Mouse (Mus musculus) layer of hippocampus, adult 2 months (tissue): ENCODE measurements around the gene Guca2a. TPM values are rescaled to one million over a fixed set of nuclear protein-coding genes. Genes with fewer than 3 reads are reported as not detected.
"Not testable (repeated sequence)": the region's sequence is repeated elsewhere in the genome, so short reads cannot be mapped to it uniquely, and the experiment has no call there.

Experiments
- DNase-seq, 2 experiments: peaks; one replicate each; pipeline ENCODE4 v3.0.0; 2022; ENCODE audit warnings: low spot score in 2 of 2
- H3K27ac ChIP-seq: fragments of 200-600 bp; 2 replicates; pipeline ENCODE4 v1.8.1; 2022
- H3K4me3 ChIP-seq: fragments of 200-600 bp; 2 replicates; pipeline ENCODE4 v1.8.1; 2022; ENCODE audit warnings: mild to moderate bottlenecking
- CTCF ChIP-seq: fragments of 200-600 bp; conservative IDR thresholded peaks from 2 replicates; pipeline ENCODE4 v1.8.1; 2022; ENCODE audit warnings: antibody characterized with exemption, mild to moderate bottlenecking, moderate library complexity
- long read RNA-seq, 2 experiments: library from polyadenylated mRNA; stranded (forward); transcript quantifications; one replicate each; pipeline ENCODE4 v2.0.0; 2021; ENCODE audit warnings: borderline mapping rate in 2 of 2
- total RNA-seq, 2 experiments: library from RNA; stranded (reverse); gene quantifications; 2 replicates each; pipeline ENCODE4 v1.2.3; 2021

The Guca2a gene
- not detected for total RNA-seq
- long read RNA-seq, experiment 1 = 0 reads
- long read RNA-seq, experiment 2 = 0 reads

DNA sequence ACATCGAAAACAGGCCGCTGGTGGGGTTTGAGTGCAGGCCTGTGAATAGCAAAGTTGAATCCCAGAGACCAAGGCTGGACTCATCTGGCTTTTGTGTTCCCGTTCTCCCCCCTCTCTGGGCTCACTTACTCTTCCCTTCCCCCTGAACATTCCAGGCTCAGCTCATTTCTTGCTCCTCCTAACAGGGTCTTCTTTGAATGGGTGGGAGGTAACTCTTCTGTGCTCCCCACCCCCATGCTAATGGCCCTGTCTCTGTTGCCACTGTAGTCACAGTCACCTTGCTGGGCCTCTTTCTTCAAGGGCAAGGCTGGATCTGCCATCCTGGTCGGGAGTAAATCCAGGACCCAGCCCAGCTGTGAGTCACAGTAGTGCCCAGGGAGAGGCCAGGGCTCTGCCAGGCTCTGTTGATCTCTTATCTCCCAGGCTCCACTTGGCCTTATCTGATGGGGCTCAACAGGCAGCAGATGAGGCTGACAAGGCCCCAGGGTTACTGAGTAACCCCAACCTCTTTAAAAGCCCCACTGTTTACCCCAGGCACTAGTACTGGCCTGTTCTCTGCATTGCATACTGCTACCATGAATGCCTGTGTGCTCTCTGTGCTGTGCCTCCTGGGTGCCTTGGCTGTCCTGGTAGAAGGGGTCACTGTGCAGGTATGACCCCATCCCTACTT is at the start of gene Guca2a:
Guca2a (plus strand) TSS at position 529 of the 670 bp plus-strand sequence.
- no peak for DNase-seq
- TF ChIP-seq CTCF = no peak
- no peak within 1 kb of the TSS for H3K27ac ChIP-seq
- H3K4me3 ChIP-seq = no peak within 1 kb of the TSS

DNA sequence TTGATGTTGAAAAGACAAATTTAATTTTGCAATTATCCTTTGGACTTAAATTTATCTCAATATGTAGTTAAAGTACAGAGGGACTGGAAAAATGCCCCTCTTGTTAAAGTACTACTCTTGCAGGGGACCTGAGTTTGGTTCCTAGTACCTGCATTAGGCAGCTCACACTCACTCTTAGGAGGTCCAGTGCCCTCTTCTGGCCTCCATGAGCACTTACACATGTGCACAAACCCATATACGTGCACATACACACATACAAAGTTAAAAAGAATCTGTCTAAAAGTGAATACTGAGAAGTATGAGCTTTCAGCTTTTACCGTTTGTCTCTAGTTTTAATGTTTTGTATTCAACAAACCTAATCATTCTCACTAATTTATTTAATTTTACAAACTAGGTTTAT is 49.5 kb upstream of the Guca2a start:
- TF ChIP-seq CTCF = peak; percentile 50
- DNase-seq = no peak
- no peak overlapping the region for H3K4me3 ChIP-seq
- H3K27ac ChIP-seq = no peak overlapping the region

DNA sequence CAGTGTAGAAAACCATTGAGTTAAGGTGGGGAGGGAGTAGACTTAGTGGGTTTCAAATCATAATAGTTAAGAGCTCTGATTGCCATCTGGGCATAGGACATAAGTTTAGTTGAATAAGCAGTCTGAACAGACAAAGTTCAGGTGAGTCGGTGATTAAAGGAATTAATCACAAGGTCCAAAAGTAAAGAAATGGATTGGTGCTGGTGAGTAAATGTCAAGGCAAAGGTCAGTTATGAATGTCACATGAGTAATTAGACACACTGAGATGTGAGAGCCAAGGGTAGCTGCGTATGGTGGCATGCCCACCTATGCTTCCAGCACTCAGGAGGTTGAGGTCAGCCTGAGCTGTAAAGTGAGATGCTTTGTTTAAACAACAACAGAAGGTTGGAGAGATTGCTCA is 48.1 kb upstream of the Guca2a start:
- no peak for TF ChIP-seq CTCF
- Histone ChIP-seq H3K4me3 (no peak overlapping the region), H3K27ac (no peak overlapping the region; the same call in 1 of the 2 replicates)
- no peak for DNase-seq

DNA sequence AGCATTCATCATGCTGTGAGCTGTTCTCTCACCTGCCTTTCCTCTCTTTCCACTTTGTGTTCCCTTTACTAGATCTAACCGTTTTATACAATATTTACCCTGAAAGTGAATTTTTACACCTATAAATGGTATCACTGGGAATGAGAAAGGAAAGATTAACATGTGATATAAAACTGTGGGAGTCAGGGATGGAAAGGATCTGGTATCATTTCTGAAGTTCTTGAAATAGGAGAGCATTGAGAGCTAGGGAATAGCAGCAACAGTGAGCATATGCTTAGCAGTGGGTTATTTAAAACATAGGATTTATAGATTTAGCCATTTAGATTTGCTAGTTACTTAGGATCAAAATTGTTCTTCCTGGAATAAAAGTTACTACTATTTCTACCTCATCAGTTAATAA is 47.5 kb upstream of the Guca2a start:
- H3K4me3 ChIP-seq = no peak overlapping the region
- TF ChIP-seq CTCF = no peak
- no peak for DNase-seq
- H3K27ac ChIP-seq = no peak overlapping the region; the same call in 1 of the 2 replicates

DNA sequence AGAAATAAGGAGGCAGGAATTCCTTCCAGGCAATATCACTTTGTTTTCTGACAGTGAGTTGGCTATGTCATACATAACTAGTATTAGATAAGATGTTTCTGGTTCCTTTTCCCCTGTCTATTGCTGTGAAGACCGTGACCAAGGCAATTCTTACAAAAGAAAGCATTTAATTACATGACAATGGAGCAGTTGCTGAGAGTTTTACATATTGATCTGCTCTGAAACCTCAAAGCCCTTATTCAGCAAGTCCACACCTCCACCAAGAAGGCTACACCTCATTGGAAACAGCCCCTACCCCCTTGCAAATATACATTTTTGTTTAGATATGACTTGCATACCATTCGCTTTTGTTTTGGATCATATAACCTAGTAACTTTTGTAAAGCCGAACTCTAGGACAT is 45.0 kb upstream of the Guca2a start:
- Histone ChIP-seq H3K27ac (no peak overlapping the region), H3K4me3 (no peak overlapping the region)
- no peak for TF ChIP-seq CTCF
- DNase-seq = no peak

DNA sequence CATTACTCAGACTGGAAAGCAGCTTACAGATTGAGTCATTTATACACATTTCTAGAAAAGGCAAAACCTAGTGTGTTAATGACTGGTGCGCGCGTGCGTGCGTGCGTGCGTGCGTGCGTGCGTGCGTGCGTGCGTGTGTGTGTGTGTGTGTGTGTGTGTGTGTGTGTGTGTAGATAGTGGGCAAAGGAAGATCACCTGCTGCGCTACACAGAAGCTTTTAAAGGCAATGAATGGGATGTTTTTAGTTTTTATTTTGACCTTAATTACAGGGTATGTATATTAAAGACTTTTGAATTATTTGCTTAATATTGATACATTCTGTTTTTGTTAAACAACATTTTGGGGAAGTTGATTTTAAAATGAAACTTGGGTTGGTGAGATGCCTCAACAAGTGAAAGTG is 43.2 kb upstream of the Guca2a start:
- H3K27ac ChIP-seq = no peak overlapping the region
- TF ChIP-seq CTCF = no peak

DNA sequence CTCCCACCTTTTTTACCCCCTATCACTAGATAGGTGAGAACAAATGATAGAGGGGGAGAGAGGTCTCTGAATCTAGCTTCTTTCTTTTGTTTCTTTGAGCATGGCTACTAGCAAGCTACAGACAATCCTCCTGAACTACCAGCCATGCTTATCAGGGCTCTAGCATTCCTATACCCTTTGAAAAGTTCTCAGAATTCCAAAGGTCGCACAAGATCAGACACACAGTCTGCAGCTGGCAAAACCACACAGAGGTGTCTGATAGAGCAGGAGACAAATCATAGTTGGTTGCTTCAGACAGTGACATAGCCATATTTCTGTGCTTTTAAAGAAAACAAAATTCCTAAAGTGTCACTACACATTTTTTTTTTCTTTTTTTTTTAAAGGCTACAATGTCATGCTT is 37.9 kb upstream of the Guca2a start:
- no peak for DNase-seq
- no peak for TF ChIP-seq CTCF
- Histone ChIP-seq H3K27ac (no peak overlapping the region), H3K4me3 (no peak overlapping the region)

More for the DNA sequence above, 43.2 kb upstream of the Guca2a start:
- no peak for DNase-seq
- H3K4me3 ChIP-seq = no peak overlapping the region

DNA sequence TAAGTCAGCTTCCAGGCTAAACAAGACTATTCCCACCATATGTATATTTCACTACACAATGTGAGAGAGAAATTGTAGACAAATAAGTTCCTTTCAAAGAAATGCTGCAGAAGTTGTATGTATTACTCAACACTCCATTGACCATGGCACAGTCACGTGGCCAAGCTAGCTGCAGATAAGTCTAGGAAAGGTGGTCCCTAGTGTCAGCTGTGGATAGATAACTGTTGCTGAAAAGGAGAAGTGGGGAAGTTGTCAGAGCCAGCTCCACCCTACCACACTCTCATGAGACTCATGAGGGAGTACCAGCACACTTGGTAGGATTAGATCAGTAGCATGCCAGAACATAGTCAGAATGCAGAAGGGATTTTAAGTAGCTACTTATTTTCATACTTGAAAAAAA is 28.0 kb upstream of the Guca2a start:
- Histone ChIP-seq H3K4me3 (no peak overlapping the region), H3K27ac (no peak overlapping the region)
- no peak for DNase-seq
- TF ChIP-seq CTCF = no peak

DNA sequence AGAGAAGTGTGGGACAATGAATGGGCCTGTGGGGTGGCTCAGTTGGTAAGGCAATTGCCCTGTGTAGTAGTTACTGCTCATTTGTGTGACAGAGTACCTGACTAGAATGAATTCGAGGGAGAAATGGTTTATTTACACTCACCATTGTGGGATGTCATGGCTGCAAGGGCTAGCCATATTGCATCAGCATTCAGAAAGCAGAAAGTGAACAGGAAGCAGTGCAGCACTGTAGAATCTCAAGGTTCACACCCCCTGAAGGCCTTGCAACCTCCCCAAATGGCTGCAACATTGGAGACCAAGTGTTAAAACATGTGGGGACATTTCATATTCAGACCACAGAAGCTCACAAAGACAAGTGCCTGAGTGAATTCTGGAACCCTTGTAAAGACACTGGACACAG is 23.4 kb upstream of the Guca2a start:
- DNase-seq = no peak
- no peak for TF ChIP-seq CTCF
- H3K27ac ChIP-seq = no peak overlapping the region
- H3K4me3 ChIP-seq = no peak overlapping the region

DNA sequence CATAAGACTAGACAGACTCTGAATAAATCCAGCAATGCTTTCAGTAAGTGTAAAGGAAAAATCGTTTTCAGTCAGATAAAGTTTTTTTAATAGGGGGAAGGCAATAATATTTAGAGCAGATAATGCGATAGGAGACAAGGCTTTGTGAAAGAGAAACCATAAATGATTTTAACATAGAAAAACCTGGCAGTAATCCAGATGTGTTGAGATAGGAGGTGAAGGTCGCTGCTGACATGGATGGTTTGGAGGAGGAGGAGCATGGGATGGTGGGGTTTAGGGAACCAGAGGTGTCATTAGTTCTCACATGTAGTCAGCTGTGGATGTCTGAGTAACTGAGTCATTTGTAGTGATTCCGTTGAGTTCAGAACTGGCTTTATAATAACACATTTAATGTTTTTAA is 22.8 kb upstream of the Guca2a start:
- no peak overlapping the region for H3K4me3 ChIP-seq
- TF ChIP-seq CTCF = no peak
- no peak for DNase-seq
- H3K27ac ChIP-seq = no peak overlapping the region

DNA sequence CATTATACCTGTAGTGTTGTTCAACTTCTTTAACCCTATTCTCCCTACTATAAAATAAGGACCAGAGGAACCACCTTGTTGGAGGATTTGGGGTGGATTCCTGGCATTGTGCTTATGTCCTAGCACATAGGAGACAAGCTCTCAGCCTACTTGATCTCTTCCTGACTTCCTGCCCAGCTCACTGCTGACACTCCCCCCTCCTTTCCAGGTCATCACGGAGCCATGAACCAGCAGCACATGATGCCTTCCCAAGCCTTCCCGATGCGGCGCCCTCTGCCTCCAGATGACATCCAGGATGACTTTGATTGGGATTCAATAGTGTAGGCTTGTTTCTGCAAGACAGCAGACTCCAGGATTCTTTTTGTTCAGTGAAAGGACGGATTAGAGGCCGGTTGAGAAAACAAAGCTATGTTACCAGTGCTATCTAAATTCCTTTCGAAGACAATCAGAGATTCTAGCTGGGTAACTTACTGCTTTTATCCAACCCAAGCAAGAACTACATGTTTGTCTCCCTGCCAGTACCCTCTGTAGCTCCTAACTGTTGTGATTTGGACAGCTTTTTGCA is 11.3 kb upstream of the Guca2a start:
- 0 out of 2 replicates have a peak overlapping the region, but pooled peaks have one; percentile 5 for H3K27ac ChIP-seq
- TF ChIP-seq CTCF = no peak
- H3K4me3 ChIP-seq = no peak overlapping the region
- DNase-seq = no peak

DNA sequence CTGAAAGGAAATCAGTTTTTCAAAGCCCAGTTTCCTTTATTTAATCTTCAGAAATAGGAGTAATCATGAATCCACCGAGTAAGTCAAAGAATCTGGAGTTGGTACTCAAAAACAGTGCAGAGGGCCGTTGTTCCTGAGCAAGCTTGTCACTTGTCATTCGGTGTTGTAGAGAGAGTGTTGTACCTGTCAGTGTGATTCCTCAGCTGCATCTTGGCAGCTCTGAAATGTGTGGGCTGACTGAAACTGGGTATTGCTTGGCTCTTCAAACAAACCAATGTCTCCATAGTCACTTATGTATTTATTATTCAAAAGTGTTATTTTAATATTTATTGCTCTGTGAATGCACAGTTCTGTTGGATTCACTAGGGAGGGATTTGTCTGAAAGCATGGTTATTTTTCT is 10.6 kb upstream of the Guca2a start:
- H3K27ac ChIP-seq = 0 out of 2 replicates have a peak overlapping the region, but pooled peaks have one; percentile 5
- H3K4me3 ChIP-seq = no peak overlapping the region
- DNase-seq = no peak
- no peak for TF ChIP-seq CTCF

DNA sequence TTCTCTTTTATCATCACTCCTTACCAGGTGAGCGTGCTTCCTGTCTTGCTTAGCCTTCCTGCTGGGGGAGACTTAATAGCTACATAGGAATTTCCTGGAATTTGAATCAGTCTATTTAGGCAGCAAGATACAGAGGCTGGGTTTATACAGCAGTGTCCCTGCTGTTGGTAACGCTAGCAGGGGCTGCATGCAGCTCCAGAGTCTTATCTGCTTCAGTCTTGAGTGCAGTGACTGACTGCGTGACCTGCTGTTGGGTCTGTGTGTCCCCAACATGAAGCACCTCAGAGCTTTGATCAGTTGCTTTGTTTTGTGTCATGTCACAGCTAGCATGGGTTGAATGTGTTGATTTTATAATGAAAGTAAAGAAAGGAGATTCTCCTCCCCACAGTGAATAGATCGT is 10.2 kb upstream of the Guca2a start:
- no peak for TF ChIP-seq CTCF
- Histone ChIP-seq H3K4me3 (no peak overlapping the region), H3K27ac (no peak overlapping the region)
- DNase-seq = no peak

DNA sequence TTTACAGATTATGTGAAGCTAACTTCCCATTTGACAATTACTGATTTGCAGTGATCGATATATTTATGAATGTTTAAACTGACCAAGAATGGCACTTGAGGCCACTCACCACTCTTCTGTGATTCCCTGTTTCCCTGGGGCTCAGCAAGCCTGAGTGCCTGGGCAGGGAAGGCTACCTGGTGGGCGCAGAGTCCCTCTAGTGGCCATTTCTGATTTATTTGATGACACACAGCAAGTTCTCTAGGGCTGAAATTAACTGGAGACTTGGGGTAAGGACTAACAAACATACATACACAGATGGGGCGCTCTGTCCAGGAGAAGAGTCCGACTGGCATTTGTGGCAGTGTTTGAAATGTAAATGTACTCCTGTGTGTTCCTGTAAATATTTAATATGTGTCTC is 9.1 kb upstream of the Guca2a start:
- not testable (repeated sequence) for DNase-seq, H3K27ac ChIP-seq, H3K4me3 ChIP-seq
- peak; percentile 64 for TF ChIP-seq CTCF
